Mouse (Mus musculus) left cerebral cortex, postnatal 10 days (tissue): Measurements from ENCODE around the gene Prr19. TPM values are rescaled to one million over a fixed set of nuclear protein-coding genes. Genes with fewer than 3 reads are reported as not detected.
"Not testable (repeated sequence)": the region's sequence is repeated elsewhere in the genome, so short reads cannot be mapped to it uniquely, and the experiment has no call there.

Experiments
- DNase-seq, 2 experiments: peaks; one replicate each; pipeline ENCODE4 v3.0.0; 2021 to 2022; ENCODE audit warnings: low spot score in 2 of 2, mixed read lengths in 1 of 2; ENCODE audit errors: extremely low spot score in 1 of 2
- intact Hi-C: fragments of 180-260 bp; cut with DNase I; formaldehyde crosslinking; loops from one replicate; pipeline ENCODE4 v1.15.1; 2025
- total RNA-seq, 2 experiments: library from RNA; stranded (reverse); gene quantifications; 2 replicates each; pipeline ENCODE4 v1.2.3; 2021

The Prr19 gene
- under 1 TPM in 1 of 2 experiments, not detected in 1; 0.28 TPM for total RNA-seq

DNA sequence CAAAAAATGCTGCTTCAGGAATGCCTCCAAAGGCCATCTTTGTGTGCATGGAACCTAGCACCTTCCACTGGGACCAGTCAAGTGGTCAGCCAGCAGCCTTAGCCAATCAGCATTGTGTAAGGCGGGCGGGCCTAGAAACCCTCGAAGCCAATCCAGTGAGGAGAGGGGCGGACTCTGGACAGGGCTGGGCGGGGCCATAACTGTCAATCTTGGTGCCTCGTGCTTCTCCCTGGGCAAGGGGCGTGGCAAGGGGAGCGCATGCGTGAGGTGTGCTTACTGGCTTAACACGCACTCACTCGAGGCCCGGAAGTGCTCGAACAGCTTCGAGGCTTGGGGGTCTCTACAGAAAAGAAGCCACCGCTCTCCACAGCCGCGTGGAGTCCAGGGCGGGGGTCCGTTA is at the start of gene Prr19:
Prr19 (plus strand) TSS at position 349 of the 400 bp plus-strand sequence.
- DNase-seq: peak in 1 of 2 experiments; percentile 73
- intact Hi-C loops: no loop called here

DNA sequence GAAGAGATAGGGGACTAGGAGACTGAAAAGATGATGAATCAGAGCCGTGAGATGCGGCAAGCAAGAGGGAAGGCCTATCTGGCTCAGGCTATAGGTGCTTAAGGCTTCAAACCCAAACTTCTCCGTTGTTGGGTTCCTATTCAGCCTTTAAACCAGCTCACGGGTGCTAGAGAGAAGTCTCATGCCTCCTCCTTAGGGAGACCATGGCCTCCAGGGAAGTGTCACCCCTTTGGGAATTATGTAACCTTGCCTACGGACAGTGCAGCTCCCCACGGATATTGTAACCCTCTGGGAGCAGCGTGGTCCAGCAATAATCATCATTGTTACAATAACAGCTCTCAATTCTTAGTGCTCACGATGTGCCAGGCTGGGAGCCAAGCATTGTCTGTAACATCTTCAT is 49.4 kb upstream of the Prr19 start:
- intact Hi-C loops: no loop called here
- DNase-seq: no peak

DNA sequence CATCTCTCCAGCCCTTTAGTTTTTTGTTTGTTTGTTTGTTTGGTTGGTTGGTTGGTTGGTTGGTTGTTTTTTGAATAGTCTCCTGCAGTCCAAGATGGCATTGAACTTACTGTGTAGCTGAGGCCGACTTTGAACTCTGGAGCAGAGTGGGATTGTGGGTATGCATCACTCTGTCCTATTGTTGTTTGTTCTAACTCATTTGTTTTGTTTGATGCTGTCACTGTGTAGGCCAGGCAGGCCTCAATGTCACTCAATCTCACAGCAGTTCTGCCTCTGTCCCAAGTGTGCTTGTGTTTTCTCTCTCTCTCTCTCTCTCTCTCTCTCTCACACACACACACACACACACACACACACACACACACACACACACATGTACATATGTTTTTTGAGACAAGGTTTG is 39.3 kb upstream of the Prr19 start:
- intact Hi-C loops: no loop called here

DNA sequence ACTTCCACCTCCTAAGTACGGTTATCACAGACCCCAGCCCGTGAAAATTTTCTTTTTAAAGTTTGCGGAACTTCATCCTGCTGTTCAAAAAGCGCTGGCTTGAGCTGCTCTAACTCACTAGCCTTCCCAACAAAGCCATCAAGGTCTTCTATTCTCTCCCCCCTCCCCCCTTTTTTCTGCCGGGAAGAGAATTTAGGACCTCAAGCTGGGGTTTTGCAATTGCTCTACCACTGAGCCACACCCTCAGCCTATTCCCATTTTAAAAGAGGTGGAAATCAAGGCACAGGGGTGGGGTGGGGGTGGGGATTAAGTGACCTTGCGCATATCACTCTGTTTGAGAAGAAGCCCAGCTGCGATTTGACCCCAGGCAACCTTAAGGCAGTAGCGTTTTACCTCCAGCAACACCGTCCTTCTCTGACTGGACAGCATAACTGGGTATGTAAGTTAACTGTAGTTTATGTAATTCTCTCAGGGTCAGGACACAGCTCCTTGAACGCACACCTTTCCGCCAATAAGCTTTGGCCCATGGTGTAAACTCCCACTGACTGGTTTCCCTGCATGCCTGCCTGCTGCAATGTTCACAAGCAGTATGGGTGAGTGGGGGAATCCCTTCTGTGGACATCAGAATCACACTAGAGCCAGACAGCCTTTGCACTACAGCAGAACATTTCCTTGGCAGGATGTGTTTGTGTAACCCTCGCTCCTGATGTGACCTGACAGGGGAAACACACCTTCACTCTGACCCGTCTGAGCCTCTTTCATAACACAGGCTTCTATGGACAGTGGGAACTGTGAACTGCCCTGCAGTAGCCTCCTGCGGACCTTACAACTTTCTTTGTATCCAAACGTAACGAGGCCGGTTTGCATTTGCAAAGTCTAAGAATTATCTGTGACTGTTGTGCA is 37.0 kb upstream of the Prr19 start:
- no peak for DNase-seq
- intact Hi-C loops: no loop called here

More for the DNA sequence above, 39.3 kb upstream of the Prr19 start:
- no peak for DNase-seq

DNA sequence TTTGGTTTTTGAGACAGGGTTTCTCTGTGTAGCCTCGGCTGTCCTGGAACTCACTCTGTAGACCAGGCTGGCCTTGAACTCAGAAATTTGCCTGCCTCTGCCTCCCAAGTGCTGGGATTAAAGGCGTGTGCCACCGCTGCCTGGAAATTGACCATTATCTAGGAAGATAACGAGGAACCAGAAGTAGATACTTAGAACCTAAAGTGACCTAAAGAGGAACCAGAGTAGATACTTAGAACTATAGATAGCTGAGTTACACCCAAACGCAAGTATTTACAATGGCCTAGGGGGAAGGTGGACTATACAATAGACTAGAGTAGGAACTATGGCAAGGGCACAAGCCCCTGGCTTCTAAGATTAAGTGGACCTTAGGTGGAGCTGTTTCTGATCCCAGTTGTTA is 35.5 kb upstream of the Prr19 start:
- intact Hi-C loops: not testable (repeated sequence)

DNA sequence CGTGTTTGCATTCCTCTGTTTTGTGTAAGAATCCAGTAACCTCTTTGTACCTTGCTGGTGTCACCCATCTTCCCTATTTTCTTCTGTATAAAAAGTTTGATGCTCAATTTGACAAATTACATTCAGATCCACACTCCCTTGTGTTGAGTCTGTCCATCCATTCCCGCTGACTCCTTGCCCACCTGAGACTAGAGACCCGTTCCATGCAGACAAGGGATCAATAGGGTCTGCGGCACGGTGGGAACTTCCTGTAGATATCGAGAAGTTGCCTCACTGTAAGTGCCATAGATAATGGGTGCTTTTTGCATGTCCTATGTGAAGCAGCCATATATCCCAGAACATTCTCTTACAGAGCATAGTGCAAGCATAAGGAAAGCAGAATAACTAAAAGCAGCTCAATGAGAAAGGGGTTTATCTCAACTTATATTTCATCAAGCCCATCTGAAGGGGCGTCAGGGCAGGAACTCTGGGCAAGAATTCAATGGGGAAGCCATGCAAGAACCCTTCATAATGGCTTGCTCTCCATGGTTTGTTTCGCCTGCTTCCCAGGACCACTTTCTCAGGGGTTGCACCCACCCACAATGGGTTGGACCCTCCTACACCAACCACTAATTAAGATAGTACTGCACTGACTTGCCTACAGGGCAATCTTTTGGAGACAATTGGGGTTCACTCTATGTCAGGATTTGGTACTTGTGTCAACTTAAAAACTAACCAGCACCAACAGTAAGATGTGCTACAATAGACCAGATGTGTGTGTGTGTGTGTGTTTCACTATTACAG is 34.8 kb upstream of the Prr19 start:
- intact Hi-C loops: no loop called here
- no peak for DNase-seq

More for the DNA sequence above, 35.5 kb upstream of the Prr19 start:
- DNase-seq: not testable (repeated sequence)

DNA sequence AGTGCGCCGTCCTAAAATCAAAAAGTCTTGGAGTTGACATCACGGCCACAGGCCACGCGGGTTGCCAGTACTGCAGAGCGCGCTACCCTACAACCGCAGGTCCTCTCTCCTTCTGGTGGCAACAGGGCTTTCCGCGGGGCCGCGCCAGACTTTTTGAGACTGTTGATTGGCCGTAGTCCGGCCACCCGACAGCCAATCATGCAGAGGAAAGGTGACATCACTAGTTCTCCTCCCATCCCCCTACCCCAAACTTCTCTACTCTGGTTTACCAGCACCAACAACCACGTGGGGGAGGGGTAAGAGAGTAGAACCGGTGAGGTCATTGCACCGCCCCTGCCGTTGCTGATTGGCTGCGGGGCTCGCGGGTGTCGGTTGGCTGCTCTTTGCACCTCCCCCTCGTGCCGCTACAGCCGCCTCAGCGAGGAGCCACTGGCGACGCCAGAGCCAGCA is 33.9 kb upstream of the Prr19 start, which contains the start of gene Cic:
Cic (plus strand) TSS at position 404 of the 450 bp plus-strand sequence.
- intact Hi-C loops: no loop called here
- peak; percentile 99 to 100 for DNase-seq

DNA sequence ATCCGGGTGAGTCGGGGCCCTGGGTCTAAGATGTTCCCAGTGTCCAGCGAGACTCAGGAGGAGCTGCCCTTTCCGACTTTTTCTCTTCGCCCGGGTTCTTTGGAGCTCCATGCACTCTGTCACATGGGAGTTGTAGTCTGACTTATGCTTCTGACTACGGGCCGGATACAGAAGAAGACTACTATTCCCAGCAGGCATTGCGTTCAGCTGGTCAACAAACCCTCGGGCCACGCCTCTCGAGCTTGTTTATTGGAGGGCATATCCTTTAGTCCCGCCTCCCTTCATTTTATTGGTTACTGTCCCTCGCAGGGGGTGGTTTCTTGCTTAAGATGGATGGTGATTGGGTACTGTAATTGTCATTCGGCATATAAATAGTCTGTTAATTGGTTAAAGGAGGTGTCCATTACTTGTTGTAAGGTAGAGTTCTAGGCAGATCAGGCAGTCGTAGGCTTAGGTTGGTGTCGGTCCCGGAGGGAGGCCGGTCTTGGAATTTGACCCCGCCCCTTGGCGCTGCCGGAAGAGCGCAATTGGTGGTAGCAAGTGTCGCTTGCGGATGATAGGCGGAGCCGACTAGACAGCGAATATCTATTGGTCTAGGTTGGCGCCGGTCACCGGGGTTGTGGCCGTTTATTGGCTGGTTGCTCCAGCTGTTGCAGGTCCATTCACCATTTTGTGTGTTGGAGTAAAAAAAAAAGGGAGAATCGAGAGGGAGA is 33.3 kb upstream of the Prr19 start:
- DNase-seq: peak; percentile 100
- intact Hi-C loops: no loop called here

DNA sequence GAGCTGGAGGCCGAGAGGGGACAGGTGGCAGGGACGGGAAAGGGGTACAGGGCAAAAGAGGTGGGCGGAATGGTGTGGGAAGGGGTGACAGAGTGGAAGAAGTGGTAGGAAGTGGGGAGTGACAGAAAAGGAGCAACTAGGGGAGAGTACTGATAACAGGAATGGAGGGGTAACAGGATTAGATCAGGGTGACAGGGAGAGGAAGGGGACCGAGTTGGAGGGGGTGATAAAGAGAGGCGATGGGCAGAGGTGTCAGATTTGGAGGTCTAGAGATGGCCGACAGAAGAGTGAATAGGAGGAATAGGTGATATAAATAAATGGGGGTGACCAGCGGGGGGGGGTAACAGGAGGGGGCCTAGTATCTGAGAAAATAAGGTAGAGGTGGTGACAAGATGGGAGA is 32.6 kb upstream of the Prr19 start:
- intact Hi-C loops: no loop called here

DNA sequence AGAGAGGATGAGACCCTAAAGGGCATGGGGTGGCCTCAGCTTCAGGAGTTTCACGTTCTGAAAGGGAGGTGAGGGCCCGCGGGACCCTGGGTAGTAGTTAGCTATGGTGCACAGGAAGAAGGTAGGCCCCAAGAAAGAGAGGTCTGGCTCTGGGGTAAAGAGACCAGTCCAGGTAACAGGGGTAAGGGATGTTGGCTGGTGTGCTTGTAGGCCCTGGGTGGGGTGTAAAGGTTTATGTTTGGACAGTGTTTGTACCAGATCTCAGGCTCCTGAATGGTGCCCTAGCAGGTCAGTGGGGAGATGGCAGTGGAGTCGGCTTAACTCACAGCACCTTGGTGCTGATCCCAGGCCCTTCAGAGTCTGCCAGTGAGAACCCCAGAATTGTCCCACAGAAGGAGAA is 32.2 kb upstream of the Prr19 start:
- intact Hi-C loops: no loop called here
- no peak for DNase-seq

More for the DNA sequence above, 32.6 kb upstream of the Prr19 start:
- DNase-seq: no peak

DNA sequence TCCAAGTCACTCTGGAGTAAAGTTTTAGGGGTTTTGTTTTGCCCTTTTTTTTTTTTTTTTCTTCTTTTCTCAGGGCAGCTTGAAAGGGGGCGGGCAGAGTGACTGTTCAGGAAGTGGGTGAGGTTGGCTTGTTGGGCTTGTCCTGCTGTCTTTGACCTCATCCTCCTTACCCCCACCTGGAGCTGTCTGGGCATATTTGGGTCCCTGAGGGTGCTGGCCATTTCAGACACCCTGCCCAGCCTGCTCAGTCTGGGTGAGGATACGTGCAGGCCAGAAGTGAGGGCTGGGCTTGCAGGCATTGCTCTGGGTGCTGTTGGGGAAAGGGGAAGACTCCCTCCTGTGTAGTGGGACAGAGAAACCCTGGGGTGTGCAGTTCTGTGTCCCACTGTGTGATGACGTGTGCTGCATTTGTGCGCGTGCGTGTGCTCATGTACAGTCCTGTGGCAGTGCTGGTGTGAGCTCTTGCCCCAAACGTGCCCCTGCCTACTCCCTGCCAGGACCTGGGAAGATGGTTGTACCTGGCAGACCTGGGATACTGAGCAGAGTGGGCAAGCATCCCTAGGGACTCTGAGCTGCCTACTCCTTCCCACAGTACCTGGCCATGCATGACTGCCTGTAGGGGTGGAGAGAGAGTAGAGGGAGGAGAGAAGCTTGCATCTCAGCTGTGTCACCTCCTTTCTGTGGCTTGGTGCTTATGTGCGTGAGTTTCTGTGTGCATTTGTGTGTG is 31.5 kb upstream of the Prr19 start:
- intact Hi-C loops: no loop called here
- no peak for DNase-seq

DNA sequence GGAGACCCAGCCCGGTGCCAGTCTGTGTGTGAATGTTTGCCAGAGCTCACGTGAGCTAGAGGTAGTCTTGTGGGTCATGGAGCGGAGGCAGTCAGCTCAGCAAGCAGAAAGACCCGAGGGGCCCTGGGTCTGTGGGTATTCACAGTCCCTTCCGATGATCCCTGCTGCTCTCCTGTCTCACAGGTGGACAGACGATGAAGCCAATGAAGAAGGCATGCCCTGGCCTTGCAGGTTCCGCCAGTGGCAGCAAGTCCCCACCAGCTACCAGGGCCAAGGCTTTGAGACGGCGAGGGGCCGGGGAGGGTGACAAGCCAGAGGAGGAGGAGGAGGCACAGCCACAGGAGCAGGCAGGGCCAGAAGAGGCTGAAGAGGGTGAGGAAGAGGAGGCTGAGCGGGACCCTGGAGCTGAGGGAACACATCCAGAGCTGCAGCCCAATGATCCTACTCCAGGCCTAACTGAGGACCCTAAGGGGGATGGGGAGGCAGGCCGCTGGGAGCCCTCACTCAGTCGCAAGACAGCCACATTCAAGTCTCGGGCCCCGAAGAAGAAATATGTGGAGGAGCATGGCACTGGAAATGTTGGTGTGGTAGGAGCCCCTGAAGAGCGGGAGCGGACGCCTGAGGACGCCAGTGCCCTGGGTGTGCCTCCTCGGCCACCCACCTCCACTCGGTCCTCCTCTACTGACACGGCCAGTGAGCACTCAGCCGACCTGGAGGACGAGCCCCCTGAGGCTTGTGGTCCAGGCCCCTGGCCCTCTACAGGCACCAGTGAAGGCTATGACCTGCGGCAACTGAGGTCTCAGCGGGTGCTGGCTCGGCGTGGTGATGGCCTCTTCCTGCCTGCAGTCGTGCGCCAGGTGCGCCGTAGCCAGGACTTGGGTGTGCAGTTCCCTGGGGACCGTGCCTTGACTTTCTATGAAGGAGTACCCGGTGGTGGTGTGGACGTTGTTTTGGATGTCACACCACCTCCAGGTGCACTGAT is 30.3 kb upstream of the Prr19 start:
- no peak for DNase-seq
- intact Hi-C loops: no loop called here

DNA sequence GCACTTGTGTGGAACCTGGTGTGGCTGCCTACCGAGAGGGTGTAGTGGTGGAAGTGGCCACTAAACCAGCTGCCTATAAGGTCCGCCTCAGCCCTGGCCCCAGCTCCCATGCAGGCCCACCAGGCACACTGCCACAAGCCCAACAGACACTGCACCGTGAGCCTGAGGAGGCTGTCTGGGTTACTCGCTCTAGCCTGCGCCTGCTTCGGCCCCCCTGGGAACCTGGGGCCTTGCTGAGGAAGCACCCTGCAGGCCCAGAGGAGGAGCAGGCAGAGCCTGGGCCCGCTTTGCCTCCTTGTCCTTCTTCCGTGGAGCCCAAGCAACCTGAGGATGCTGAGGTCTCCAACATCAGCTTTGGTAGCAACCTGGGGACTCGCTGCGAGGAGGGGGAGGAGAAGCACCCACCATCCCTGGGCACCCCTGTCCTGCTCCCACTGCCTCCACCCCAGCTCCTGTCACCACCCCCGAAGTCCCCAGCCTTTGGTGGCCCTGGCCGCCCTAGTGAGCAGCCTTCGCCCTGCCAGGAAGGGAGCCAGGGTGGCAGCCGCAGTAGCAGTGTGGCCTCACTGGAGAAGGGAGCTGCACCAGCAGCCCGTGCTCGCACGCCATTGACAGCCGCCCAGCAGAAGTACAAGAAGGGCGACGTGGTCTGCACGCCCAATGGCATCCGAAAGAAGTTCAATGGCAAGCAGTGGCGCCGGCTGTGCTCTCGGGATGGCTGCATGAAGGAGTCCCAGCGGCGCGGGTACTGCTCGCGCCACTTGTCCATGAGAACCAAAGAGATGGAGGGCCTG is 29.4 kb upstream of the Prr19 start:
- intact Hi-C loops: no loop called here
- no peak for DNase-seq

DNA sequence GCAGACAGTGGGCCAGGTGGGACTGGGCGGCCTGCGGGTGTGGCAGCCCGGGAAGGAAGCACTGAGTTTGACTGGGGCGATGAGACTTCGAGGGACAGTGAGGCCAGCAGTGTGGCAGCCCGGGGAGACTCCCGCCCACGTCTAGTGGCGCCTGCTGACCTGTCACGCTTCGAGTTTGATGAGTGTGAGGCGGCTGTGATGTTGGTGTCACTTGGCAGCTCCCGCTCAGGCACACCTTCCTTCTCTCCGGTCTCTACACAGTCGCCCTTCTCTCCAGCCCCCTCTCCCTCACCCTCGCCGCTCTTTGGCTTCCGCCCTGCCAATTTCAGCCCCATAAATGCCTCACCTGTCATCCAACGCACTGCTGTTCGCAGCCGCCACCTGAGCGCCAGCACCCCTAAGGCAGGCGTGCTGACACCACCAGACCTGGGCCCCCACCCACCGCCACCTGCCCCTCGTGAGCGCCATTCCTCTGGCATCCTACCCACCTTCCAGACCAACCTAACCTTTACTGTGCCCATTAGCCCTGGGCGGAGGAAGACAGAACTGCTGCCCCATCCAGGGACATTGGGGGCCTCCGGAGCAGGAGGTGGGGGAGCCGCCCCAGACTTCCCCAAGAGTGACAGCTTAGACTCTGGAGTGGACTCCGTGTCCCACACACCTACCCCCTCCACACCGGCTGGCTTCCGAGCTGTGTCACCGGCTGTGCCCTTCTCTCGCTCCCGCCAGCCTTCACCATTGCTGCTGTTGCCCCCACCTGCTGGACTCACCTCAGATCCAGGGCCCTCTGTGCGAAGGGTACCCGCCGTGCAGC is 28.6 kb upstream of the Prr19 start:
- DNase-seq: no peak
- intact Hi-C loops: no loop called here

DNA sequence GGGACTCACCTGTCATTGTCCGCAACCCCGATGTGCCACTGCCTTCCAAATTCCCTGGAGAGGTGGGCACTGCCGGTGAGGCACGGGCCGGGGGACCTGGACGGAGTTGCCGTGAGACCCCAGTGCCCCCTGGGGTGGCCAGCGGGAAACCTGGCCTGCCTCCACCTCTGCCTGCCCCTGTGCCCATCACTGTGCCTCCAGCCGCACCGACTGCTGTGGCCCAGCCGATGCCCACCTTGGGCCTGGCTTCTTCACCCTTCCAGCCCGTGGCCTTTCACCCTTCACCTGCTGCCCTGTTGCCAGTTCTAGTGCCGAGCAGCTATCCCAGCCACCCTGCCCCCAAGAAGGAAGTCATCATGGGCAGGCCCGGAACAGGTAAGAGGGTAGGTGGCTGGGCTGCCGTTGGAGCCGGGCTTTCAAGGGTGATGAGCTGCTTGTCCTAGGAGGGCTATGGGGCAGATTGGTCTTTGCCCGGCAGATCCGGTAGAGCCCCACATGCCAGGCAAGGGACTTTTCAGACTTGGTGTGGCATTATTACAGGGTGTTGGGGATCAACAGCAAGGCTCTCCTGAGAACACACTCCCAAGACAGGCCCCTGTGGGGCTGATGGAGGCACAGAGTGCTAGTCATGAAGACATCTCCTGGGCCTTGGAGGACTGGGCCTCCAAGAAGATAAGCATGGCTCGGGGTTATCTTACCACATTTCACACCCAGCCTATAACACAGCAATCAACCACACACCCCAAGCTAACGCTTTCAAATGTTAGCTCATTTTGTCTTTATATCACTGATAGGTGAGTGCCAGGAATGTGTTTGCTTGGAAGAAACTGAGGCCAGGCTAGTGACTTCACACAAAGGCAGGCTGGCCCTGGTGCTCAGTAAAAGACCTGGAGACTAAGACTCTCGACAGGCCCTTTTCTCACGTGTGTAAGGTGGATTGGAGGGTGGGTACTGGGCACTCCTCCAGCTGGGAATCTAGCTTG is 27.7 kb upstream of the Prr19 start:
- intact Hi-C loops: loop anchor here (2.0 kb wide), 1 partner anchor 27 kb away; no protein-coding TSS in a partner anchor
- no peak for DNase-seq
